Mouse (Mus musculus) forebrain, embryonic 10.5 days (tissue): ENCODE results near the gene 2700081O15Rik. TPM values are rescaled to one million over a fixed set of nuclear protein-coding genes. Genes with fewer than 3 reads are reported as not detected.
"Not testable (repeated sequence)": the region's sequence is repeated elsewhere in the genome, so short reads cannot be mapped to it uniquely, and the experiment has no call there.

Source experiments
- DNase-seq: peaks from one replicate; pipeline ENCODE4 v3.0.0-alpha.2; 2017; ENCODE audit warnings: low spot score; ENCODE audit errors: extremely low spot score
- H3K27ac ChIP-seq: fragments of 300-500 bp; sonication (generic); 2 replicates; pipeline ENCODE4 v1.5.1; 2016; ENCODE audit warnings: mild to moderate bottlenecking
- H3K27me3 ChIP-seq: fragments of 300-500 bp; sonication (generic); 2 replicates; pipeline ENCODE4 v1.6.1; 2016; ENCODE audit warnings: mild to moderate bottlenecking; ENCODE audit not compliant: poor library complexity, severe bottlenecking
- H3K36me3 ChIP-seq: fragments of 300-500 bp; sonication (generic); replicated peaks from 2 replicates; pipeline ENCODE4 v1.6.1; 2016; ENCODE audit warnings: mild to moderate bottlenecking, moderate library complexity
- H3K4me1 ChIP-seq: fragments of 300-500 bp; sonication (generic); 2 replicates; pipeline ENCODE4 v1.6.1; 2016
- H3K4me3 ChIP-seq: fragments of 300-500 bp; sonication (generic); 2 replicates; pipeline ENCODE4 v1.5.1; 2016; ENCODE audit warnings: mild to moderate bottlenecking, moderate library complexity
- H3K9me3 ChIP-seq: fragments of 300-500 bp; sonication (generic); 2 replicates; pipeline ENCODE4 v1.6.1; 2016; ENCODE audit warnings: mild to moderate bottlenecking, moderate library complexity
- WGBS: fragments of 180-500 bp; shearing (Covaris S2); methylation state at CpG from one replicate; pipeline ENCODE4 v1.1.7; 2016; 5-methylcytosine and 5-hydroxymethylcytosine counted together
- polyA plus RNA-seq: library from polyadenylated mRNA; unstranded; fragments of >200 nt; fragmentation: Nextera tagmentation; extraction: Ambion mirVana; gene quantifications from 2 replicates; pipeline ENCODE4 v1.2.1, GENCODE M21; 2016

Gene 2700081O15Rik
- polyA plus RNA-seq, result 5.2 TPM in 2 replicates

- under 1% methylated on average over 107 of the region's 107 CpGs for WGBS
- H3K4me1 ChIP-seq, result peaks cover 54% of the 10 kb centered on the region
- H3K27ac ChIP-seq, result peak within 1 kb of the TSS; percentile 99
- DNase-seq, result peak; percentile 84
- H3K27me3 ChIP-seq, result peaks cover 40% of the 10 kb centered on the region
- H3K9me3 ChIP-seq, result no peaks in the 10 kb centered on the region
- H3K4me3 ChIP-seq, result peak within 1 kb of the TSS; percentile 88
- peaks cover 30% of the 10 kb centered on the region for H3K36me3 ChIP-seq
Observed at GRCm38 (mm10) chr19:7416834-7417735, at the start of gene 2700081O15Rik. 2700081O15Rik (plus strand) TSS chr19:7417625.

GRCm38 (mm10) chr19:7369469-7369868, 48.0 kb upstream of the 2700081O15Rik start:
- WGBS, result 92% methylated on average over 4 of the region's 4 CpGs
- H3K27ac ChIP-seq, H3K4me1 ChIP-seq, H3K9me3 ChIP-seq, DNase-seq, H3K4me3 ChIP-seq, H3K27me3 ChIP-seq: not testable (repeated sequence)
- H3K36me3 ChIP-seq, result peaks cover 96% of the 10 kb centered on the region

GRCm38 (mm10) chr19:7374491-7374890, 42.9 kb upstream of the 2700081O15Rik start:
- Histone ChIP-seq H3K36me3 (peaks cover 96% of the 10 kb centered on the region), H3K4me3 (no peak overlapping the region), H3K9me3 (no peaks in the 10 kb centered on the region), H3K4me1 (0 out of 2 replicates have a peak, but pooled peaks cover under 1% of the 10 kb centered on the region), H3K27ac (no peak overlapping the region), H3K27me3 (no peaks in the 10 kb centered on the region)
- WGBS, result 94% methylated on average over 8 of the region's 8 CpGs
- no peak for DNase-seq

- Histone ChIP-seq H3K9me3 (no peaks in the 10 kb centered on the region), H3K27me3 (no peaks in the 10 kb centered on the region), H3K4me3 (no peak overlapping the region), H3K4me1 (peaks cover 21% of the 10 kb centered on the region), H3K36me3 (peaks cover 75% of the 10 kb centered on the region), H3K27ac (no peak overlapping the region)
- WGBS, result 88% methylated on average over 2 of the region's 2 CpGs
- no peak for DNase-seq
Observed at GRCm38 (mm10) chr19:7377639-7378038, 39.8 kb upstream of the 2700081O15Rik start.

- Histone ChIP-seq H3K27ac (peak overlapping the region; percentile 98), H3K4me1 (peaks cover 37% of the 10 kb centered on the region), H3K4me3 (peak overlapping the region; percentile 67), H3K9me3 (peaks cover 11% of the 10 kb centered on the region; the same call in 1 of the 2 replicates), H3K27me3 (no peaks in the 10 kb centered on the region), H3K36me3 (peaks cover 48% of the 10 kb centered on the region)
- no peak for DNase-seq
- WGBS, result 2% methylated on average over 8 of the region's 8 CpGs
Observed at GRCm38 (mm10) chr19:7381906-7382247, 35.5 kb upstream of the 2700081O15Rik start.

GRCm38 (mm10) chr19:7382248-7382902, 35.0 kb upstream of the 2700081O15Rik start:
- Histone ChIP-seq H3K27me3 (no peaks in the 10 kb centered on the region), H3K36me3 (peaks cover 47% of the 10 kb centered on the region), H3K4me3 (peak overlapping the region; percentile 67), H3K27ac (peak overlapping the region; percentile 98), H3K4me1 (peaks cover 37% of the 10 kb centered on the region), H3K9me3 (peaks cover 11% of the 10 kb centered on the region; the same call in 1 of the 2 replicates)
- WGBS, result under 1% methylated on average over 60 of the region's 60 CpGs
- peak; percentile 79 for DNase-seq

- H3K9me3 ChIP-seq, result peaks cover 11% of the 10 kb centered on the region; the same call in 1 of the 2 replicates
Observed at GRCm38 (mm10) chr19:7382903-7383865, 34.2 kb upstream of the 2700081O15Rik start, which contains the start of gene Spindoc. Spindoc (minus strand) TSS chr19:7382994.

GRCm38 (mm10) chr19:7386042-7386441, 31.4 kb upstream of the 2700081O15Rik start:
- H3K4me3 ChIP-seq, result no peak overlapping the region
- DNase-seq, result no peak
- H3K4me1 ChIP-seq, result peaks cover 28% of the 10 kb centered on the region
- peaks cover 18% of the 10 kb centered on the region for H3K36me3 ChIP-seq
- H3K27ac ChIP-seq, result no peak overlapping the region
- WGBS, result 54% methylated on average over 2 of the region's 2 CpGs
- peaks cover 19% of the 10 kb centered on the region; the same call in 1 of the 2 replicates for H3K9me3 ChIP-seq
- no peaks in the 10 kb centered on the region for H3K27me3 ChIP-seq

More at GRCm38 (mm10) chr19:7382903-7383865, 34.2 kb upstream of the 2700081O15Rik start, which contains the start of gene Spindoc:
- DNase-seq, result peak; percentile 98
- Histone ChIP-seq H3K27me3 (no peaks in the 10 kb centered on the region), H3K36me3 (peaks cover 38% of the 10 kb centered on the region), H3K27ac (peak within 1 kb of the TSS; percentile 98), H3K4me3 (peak within 1 kb of the TSS; percentile 67), H3K4me1 (peaks cover 37% of the 10 kb centered on the region)
- WGBS, result under 1% methylated on average over 48 of the region's 52 CpGs

- Histone ChIP-seq H3K27me3 (no peaks in the 10 kb centered on the region), H3K4me1 (peaks cover 12% of the 10 kb centered on the region), H3K36me3 (peaks cover 18% of the 10 kb centered on the region), H3K27ac (no peak overlapping the region), H3K4me3 (no peak overlapping the region), H3K9me3 (peaks cover 19% of the 10 kb centered on the region; the same call in 1 of the 2 replicates)
- no peak for DNase-seq
- WGBS, result 87% methylated on average over 6 of the region's 6 CpGs
Observed at GRCm38 (mm10) chr19:7388488-7388887, 28.9 kb upstream of the 2700081O15Rik start.

- H3K36me3 ChIP-seq, DNase-seq, H3K4me1 ChIP-seq, H3K27ac ChIP-seq, H3K4me3 ChIP-seq: not testable (repeated sequence)
- peaks cover 17% of the 10 kb centered on the region for H3K27me3 ChIP-seq
- peaks cover 12% of the 10 kb centered on the region for H3K9me3 ChIP-seq
- 88% methylated on average over 9 of the region's 10 CpGs for WGBS
Observed at GRCm38 (mm10) chr19:7396867-7397826, 20.3 kb upstream of the 2700081O15Rik start.

GRCm38 (mm10) chr19:7398898-7399297, 18.5 kb upstream of the 2700081O15Rik start:
- WGBS, result 36% methylated on average over 24 of the region's 24 CpGs
- H3K27me3 ChIP-seq, result peaks cover 17% of the 10 kb centered on the region
- H3K27ac ChIP-seq, H3K4me3 ChIP-seq, H3K4me1 ChIP-seq, DNase-seq, H3K36me3 ChIP-seq: not testable (repeated sequence)
- peaks cover 12% of the 10 kb centered on the region for H3K9me3 ChIP-seq
